In genomic region chr12:50943741-50944521, GRCm38 (mm10) we compare ENCODE assay signal across 9 mouse cellular contexts.
DNase-seq lines count a peak whose midpoint lies in the region; ATAC-seq lines count a peak whose summit lies in the region.
"Had no signal": no experiment of that assay in that cellular context is flagged by ENCODE, and none has a peak within 500 bp of the region (broad histone marks: within the 10 kb centered on the region; RNA-seq: fewer than 3 reads in every experiment).

No protein-coding gene starts in this region.

- peak; percentile 69 for DNase-seq in Muller cell, postnatal 12 days (ENCODE audit: inconsistent ontology term)
- DNase-seq in cerebellum, adult 11-12 months, result peak; percentile 42
- DNase-seq in layer of hippocampus, postnatal 36 days, result peak; percentile 69 to 76
- peak; percentile 72 for DNase-seq in lung, postnatal 36 days
- peak; percentile 76 for DNase-seq in right cerebral cortex, postnatal 4 days
- no peak for DNase-seq in thymus, postnatal 14 days
- DNase-seq: liver, embryonic 13.5 days had no signal

- H3K4me1 ChIP-seq in forebrain, embryonic 16.5 days (replicated peaks; ENCODE audit: control insufficient read depth, insufficient read depth, low read length), result peaks cover 17% of the 10 kb centered on the region
- peaks cover 8% of the 10 kb centered on the region for H3K4me1 ChIP-seq in hindbrain, embryonic 15.5 days (replicated peaks)
- H3K4me1 ChIP-seq: liver, embryonic 13.5 days had no signal

- no peaks in the 10 kb centered on the region for H3K36me3 ChIP-seq in forebrain, embryonic 16.5 days (ENCODE audit: control insufficient read depth, insufficient read depth)
- no peaks in the 10 kb centered on the region for H3K36me3 ChIP-seq in hindbrain, embryonic 15.5 days
- H3K36me3 ChIP-seq: liver, embryonic 13.5 days had no signal

- peak overlapping the region; percentile 91 for H3K27ac ChIP-seq in forebrain, embryonic 16.5 days (ENCODE audit: low read length)
- H3K27ac ChIP-seq in hindbrain, embryonic 15.5 days (replicated peaks), result peak overlapping the region; percentile 40; the same call in 1 of the 2 replicates
- H3K27ac ChIP-seq: liver, embryonic 13.5 days had no signal

- 12% methylated on average over 19 of the region's 19 CpGs for WGBS in forebrain, embryonic 16.5 days
- WGBS in hindbrain, embryonic 15.5 days, result 21% methylated on average over 19 of the region's 19 CpGs

- H3K9ac ChIP-seq in forebrain, embryonic 16.5 days (replicated peaks; ENCODE audit: low read depth, low read length), result peak overlapping the region; percentile 70
- peak overlapping the region; percentile 36 for H3K9ac ChIP-seq in hindbrain, embryonic 15.5 days
- H3K9ac ChIP-seq: liver, embryonic 13.5 days had no signal

- ATAC-seq in forebrain, embryonic 16.5 days, result peak; percentile 91
- peak; percentile 92 for ATAC-seq in hindbrain, embryonic 15.5 days (ENCODE audit: low FRiP score, low read depth)

- no peaks in the 10 kb centered on the region for H3K27me3 ChIP-seq in forebrain, embryonic 16.5 days (replicated peaks; ENCODE audit: control insufficient read depth, insufficient read depth, low read length)
- no peaks in the 10 kb centered on the region for H3K27me3 ChIP-seq in hindbrain, embryonic 15.5 days
- H3K27me3 ChIP-seq: liver, embryonic 13.5 days had no signal

- H3K4me2 ChIP-seq in forebrain, embryonic 16.5 days (ENCODE audit: low read length), result peak overlapping the region; percentile 58
- peak overlapping the region; percentile 52 for H3K4me2 ChIP-seq in hindbrain, embryonic 15.5 days
- H3K4me2 ChIP-seq: liver, embryonic 13.5 days had no signal

- H3K9me3 ChIP-seq in forebrain, embryonic 16.5 days (ENCODE audit: control insufficient read depth, low read length), result no peaks in the 10 kb centered on the region
- no peaks in the 10 kb centered on the region for H3K9me3 ChIP-seq in hindbrain, embryonic 15.5 days
- H3K9me3 ChIP-seq: liver, embryonic 13.5 days had no signal

- peak overlapping the region; percentile 35 for H3K4me3 ChIP-seq in forebrain, embryonic 16.5 days (replicated peaks; ENCODE audit: low read length)
- peak overlapping the region; percentile 29 for H3K4me3 ChIP-seq in hindbrain, embryonic 15.5 days
- H3K4me3 ChIP-seq: liver, embryonic 13.5 days had no signal
